Mouse (Mus musculus) layer of hippocampus, adult 6 months (tissue): ENCODE data around the gene Ifitm10. TPM values are rescaled to one million over a fixed set of nuclear protein-coding genes. Genes with fewer than 3 reads are reported as not detected.

ENCODE experiments used
- long read RNA-seq, 2 experiments: library from polyadenylated mRNA; unstranded; transcript quantifications; one replicate each; pipeline ENCODE4 v2.0.0; 2019 to 2020
- polyA plus RNA-seq: library from polyadenylated mRNA; unstranded; fragments of <200 nt; fragmentation: Nextera tagmentation; gene quantifications from 2 replicates; pipeline ENCODE4 v1.2.3, GENCODE M21; 2021

The Ifitm10 gene
- 36.8 and 37.1 TPM in 2 replicates for polyA plus RNA-seq
- long read RNA-seq, experiment 1, transcript Ifitm10-202 (3 exons, 1,158 nt): major isoform, 37 of 60 reads
- long read RNA-seq, experiment 1, partial matches to known transcripts: 4 of 60 reads
- long read RNA-seq, experiment 1, other reads (novel, unspliced or antisense): 19 of 60 reads
- long read RNA-seq, experiment 2, transcript Ifitm10-202 (3 exons, 1,158 nt): major isoform, 54 of 67 reads
- long read RNA-seq, experiment 2, partial matches to known transcripts: 0 of 67 reads
- long read RNA-seq, experiment 2, other reads (novel, unspliced or antisense): 8 of 67 reads

GRCm38 (mm10) chr7:142373641-142374412, at the start of gene Ifitm10:
Gene Ifitm10 (minus strand): TSS chr7:142373753.

GRCm38 (mm10) chr7:142387419-142388148, 14.0 kb upstream of the Ifitm10 start, which contains the start of gene Ctsd:
Gene Ctsd (minus strand): TSS chr7:142388038.

GRCm38 (mm10) chr7:142382567-142382966, 9.0 kb upstream of the Ifitm10 start, which contains the start of gene Gm49369:
Gene Gm49369 (minus strand): TSS chr7:142382667.

GRCm38 (mm10) chr7:142303249-142303648, 70.3 kb downstream of the Ifitm10 start, which contains the start of gene Krtap5-4:
Gene Krtap5-4 (plus strand): TSS chr7:142303549.

GRCm38 (mm10) chr7:142297018-142297417, 76.5 kb downstream of the Ifitm10 start, which contains the start of gene Krtap5-1:
Gene Krtap5-1 (minus strand): TSS chr7:142297118.

Other genes starting within 250 kb of the Ifitm10 start
- not detected in 2 replicates for gene Gm39115, start 237.7 kb downstream of the Ifitm10 start, polyA plus RNA-seq
- gene Gm45337, start 229.1 kb downstream of the Ifitm10 start, polyA plus RNA-seq: not detected in 2 replicates
- not detected in 2 replicates for gene Gm29735, start 216.6 kb downstream of the Ifitm10 start, polyA plus RNA-seq
- not detected in 2 replicates for gene Gm4553, start 208.0 kb downstream of the Ifitm10 start, polyA plus RNA-seq
- not detected in 2 replicates for gene Krtap5-2, start 197.7 kb downstream of the Ifitm10 start, polyA plus RNA-seq
- not detected in 2 replicates for gene Gm10153, start 183.4 kb downstream of the Ifitm10 start, polyA plus RNA-seq
- gene Krtap5-3, start 172.4 kb downstream of the Ifitm10 start, polyA plus RNA-seq: not detected in 2 replicates
- not detected in 2 replicates for gene Gm7579, start 161.9 kb downstream of the Ifitm10 start, polyA plus RNA-seq
- not detected in 2 replicates for gene Krtap5-5, start 143.8 kb downstream of the Ifitm10 start, polyA plus RNA-seq
- not detected in 2 replicates for gene Gm40460, start 132.7 kb downstream of the Ifitm10 start, polyA plus RNA-seq
- gene Gm2431, start 115.4 kb downstream of the Ifitm10 start, polyA plus RNA-seq: not detected in 2 replicates
- not detected in 2 replicates for gene Gm4559, start 99.4 kb downstream of the Ifitm10 start, polyA plus RNA-seq
- gene Krtap5-1, start 76.6 kb downstream of the Ifitm10 start, polyA plus RNA-seq: not detected in 2 replicates
- not detected in 2 replicates for gene Krtap5-4, start 70.2 kb downstream of the Ifitm10 start, polyA plus RNA-seq
- gene Gm49369, start 8.9 kb upstream of the Ifitm10 start, polyA plus RNA-seq: 0.75 and 1.3 TPM in 2 replicates
- 498 and 676 TPM in 2 replicates for gene Ctsd, start 14.3 kb upstream of the Ifitm10 start, polyA plus RNA-seq
- not detected in 2 replicates for gene Syt8, start 61.1 kb upstream of the Ifitm10 start, polyA plus RNA-seq
- 0.95 and 1.1 TPM in 2 replicates for gene Tnni2, start 68.1 kb upstream of the Ifitm10 start, polyA plus RNA-seq
- 2.4 and 3.4 TPM in 2 replicates for gene Lsp1, start 87.1 kb upstream of the Ifitm10 start, polyA plus RNA-seq
- gene Tnnt3, start 125.1 kb upstream of the Ifitm10 start, polyA plus RNA-seq: 0.19 and 0.25 TPM in 2 replicates
- 42.3 and 45.9 TPM in 2 replicates for gene Mrpl23, start 158.9 kb upstream of the Ifitm10 start, polyA plus RNA-seq